Mouse (Mus musculus): ENCODE results near the gene Rtkn. TPM values are rescaled to one million over a fixed set of nuclear protein-coding genes. Genes with fewer than 3 reads are reported as not detected.

The Rtkn gene
- polyA plus RNA-seq (2015; fragmentation: Nextera tagmentation; extraction: Ambion mirVana), result 51.2 and 63.8 TPM in 2 replicates

DNA sequence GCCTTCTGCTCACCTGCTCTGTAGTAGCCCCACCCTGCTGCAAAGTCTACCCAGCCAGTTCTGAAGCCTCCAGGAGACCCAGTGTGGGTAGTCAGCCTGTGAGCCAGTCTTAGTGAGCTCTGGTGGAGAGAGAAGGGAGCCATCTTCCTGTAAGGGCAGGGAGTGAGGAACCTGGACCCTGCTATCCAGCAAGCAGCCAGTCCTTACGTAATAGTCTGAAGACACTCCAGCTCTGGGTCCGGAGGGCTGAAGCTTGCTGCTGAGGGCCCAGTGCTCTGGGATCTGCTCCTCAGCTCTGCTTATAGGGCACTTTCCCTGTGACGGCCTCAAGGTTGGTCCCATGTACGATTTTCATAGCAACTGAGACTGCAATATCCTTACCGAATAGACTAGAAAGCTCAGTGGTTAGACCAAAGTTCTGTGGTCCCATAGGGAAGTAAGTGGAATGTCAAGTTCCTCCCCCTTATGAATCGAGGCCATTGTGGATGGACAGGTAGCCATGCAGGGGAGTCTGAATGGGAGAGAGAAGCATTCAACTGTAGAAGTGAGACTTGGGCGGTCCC lies at the start of gene Rtkn:
Gene Rtkn (plus strand): TSS at position 513 of the 563 bp plus-strand sequence.
- peak; percentile 44 for DNase-seq (ENCODE audit: low spot score)
- peak within 1 kb of the TSS; percentile 52 for H3K9ac ChIP-seq (replicated peaks; ENCODE audit: low read depth)
- TF ChIP-seq CTCF (IDR thresholded peaks at IDR 0.05) (no peak), EP300 (IDR thresholded peaks at IDR 0.05) (no peak)

DNA sequence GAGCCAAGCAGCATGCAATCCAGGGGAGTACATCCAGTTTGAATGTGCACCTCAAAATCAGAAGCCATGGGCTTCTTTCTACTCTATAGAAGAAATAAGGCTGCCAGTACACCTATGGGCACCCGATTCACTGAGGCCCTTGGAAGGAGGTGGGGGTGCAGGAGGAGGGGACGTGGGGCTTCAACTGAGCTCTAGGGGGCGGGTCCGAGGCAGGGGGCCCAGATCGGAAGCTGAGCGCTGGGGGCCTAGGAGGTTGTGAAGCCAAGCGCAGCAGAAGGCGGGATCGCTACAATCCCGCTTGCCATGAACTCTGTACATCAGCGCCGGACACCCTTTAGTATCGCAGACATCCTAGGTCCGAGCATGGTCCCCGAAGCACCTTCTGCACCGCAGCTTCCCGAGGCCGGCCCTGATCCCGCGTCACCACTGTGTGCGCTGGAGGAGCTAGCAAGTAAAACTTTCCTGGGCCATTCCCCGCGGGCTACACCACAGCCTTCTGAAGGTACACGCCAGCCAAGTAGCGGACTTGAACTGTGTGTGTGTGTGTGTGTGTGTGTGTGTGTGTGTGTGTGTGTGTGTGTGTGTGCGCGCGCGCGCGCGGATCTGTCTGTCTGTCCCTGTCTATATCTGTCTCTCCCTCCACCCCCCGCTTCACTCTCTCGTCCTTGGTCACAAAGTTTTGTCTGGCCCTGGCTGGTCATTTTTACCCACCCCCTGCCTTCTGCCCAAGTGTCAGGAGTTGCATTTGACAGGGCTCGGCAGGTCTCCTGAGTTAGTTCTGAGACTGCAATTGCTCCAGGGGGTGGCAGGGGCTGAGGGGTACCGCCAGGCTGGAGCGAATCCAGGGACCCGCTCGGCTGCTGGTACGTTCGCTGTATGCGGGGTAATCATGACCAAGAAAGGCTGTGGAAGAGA lies 48.9 kb upstream of the Rtkn start, which contains the start of gene Lbx2:
Gene Lbx2 (plus strand): TSS at position 247 of the 915 bp plus-strand sequence.
- Histone ChIP-seq H3K9me3 (ENCODE audit: low read length) (no peaks in the 10 kb centered on the region), H3K27me3 (replicated peaks; ENCODE audit: insufficient read depth, low read length) (peaks cover 28% of the 10 kb centered on the region; the same call in 1 of the 2 replicates), H3K4me1 (ENCODE audit: insufficient read depth, low read depth, low read length) (peaks cover 5% of the 10 kb centered on the region), H3K4me2 (replicated peaks; ENCODE audit: low read depth, low read length) (peak within 1 kb of the TSS; percentile 50), H3K4me3 (ENCODE audit: low read depth, low read length) (peak within 1 kb of the TSS; percentile 16; the same call in 1 of the 2 replicates), H3K36me3 (ENCODE audit: insufficient read depth, low read length) (no peaks in the 10 kb centered on the region), H3K9ac (replicated peaks; ENCODE audit: low read depth) (no peak within 1 kb of the TSS), H3K27ac (ENCODE audit: low read length) (no peak within 1 kb of the TSS)
- WGBS, result 3% methylated on average over 35 of the region's 42 CpGs
- TF ChIP-seq EP300 (IDR thresholded peaks at IDR 0.05), result no peak
- no peak for TF ChIP-seq CTCF (IDR thresholded peaks at IDR 0.05)
- ATAC-seq (no peak), DNase-seq (ENCODE audit: low spot score) (no peak)

More for the DNA sequence above, at the start of gene Rtkn:
- H3K27ac ChIP-seq (ENCODE audit: low read length), result peak within 1 kb of the TSS; percentile 96
- H3K9me3 ChIP-seq (ENCODE audit: low read length), result no peaks in the 10 kb centered on the region
- H3K4me2 ChIP-seq (replicated peaks; ENCODE audit: low read depth, low read length), result peak within 1 kb of the TSS; percentile 89
- peaks cover 23% of the 10 kb centered on the region; the same call in 1 of the 2 replicates for H3K4me1 ChIP-seq (ENCODE audit: insufficient read depth, low read depth, low read length)
- no peak for ATAC-seq
- WGBS, result 46% methylated on average over 7 of the region's 7 CpGs
- H3K36me3 ChIP-seq (ENCODE audit: insufficient read depth, low read length), result no peaks in the 10 kb centered on the region
- H3K4me3 ChIP-seq (ENCODE audit: low read depth, low read length), result peak within 1 kb of the TSS; percentile 51
- H3K27me3 ChIP-seq (replicated peaks; ENCODE audit: insufficient read depth, low read length), result no peaks in the 10 kb centered on the region

DNA sequence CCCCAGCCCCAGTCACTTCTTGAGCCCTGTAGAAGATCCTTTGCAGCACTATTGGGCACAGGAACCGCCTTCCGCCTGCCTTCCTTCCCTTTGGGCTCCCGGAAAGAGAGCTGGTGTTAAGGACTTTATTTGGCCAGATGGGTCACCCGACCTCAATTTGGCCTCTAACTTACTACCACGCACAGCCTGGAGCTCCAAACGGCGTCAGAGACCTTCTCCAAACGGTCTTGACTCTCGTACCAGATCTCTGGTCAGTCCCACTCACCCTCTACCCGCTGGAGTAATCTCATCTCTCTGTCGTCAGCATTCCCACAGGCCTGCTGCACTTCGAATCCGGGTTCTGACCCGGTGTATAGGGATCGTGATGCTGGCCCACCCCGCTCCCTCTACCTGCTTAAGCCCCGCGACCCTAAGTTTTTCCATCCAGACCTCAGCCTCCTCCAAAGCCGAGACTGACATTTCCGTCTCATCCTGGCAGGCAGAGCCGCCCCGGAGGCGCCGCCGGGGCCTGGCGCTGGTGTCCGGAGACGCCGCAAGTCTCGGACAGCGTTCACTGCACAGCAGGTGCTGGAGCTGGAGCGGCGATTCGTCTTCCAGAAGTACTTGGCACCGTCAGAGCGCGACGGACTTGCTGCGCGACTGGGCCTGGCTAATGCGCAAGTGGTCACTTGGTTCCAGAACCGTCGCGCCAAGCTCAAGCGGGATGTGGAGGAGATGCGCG lies 47.9 kb upstream of the Rtkn start:
- Histone ChIP-seq H3K36me3 (ENCODE audit: insufficient read depth, low read length) (no peaks in the 10 kb centered on the region), H3K4me3 (ENCODE audit: low read depth, low read length) (peak overlapping the region; percentile 16), H3K4me2 (replicated peaks; ENCODE audit: low read depth, low read length) (peak overlapping the region; percentile 50), H3K27me3 (replicated peaks; ENCODE audit: insufficient read depth, low read length) (peaks cover 28% of the 10 kb centered on the region; the same call in 1 of the 2 replicates), H3K9me3 (ENCODE audit: low read length) (no peaks in the 10 kb centered on the region), H3K4me1 (ENCODE audit: insufficient read depth, low read depth, low read length) (peaks cover 5% of the 10 kb centered on the region), H3K9ac (replicated peaks; ENCODE audit: low read depth) (no peak overlapping the region), H3K27ac (ENCODE audit: low read length) (no peak overlapping the region)
- 2% methylated on average over 47 of the region's 47 CpGs for WGBS
- DNase-seq (ENCODE audit: low spot score) (no peak), ATAC-seq (no peak; the same call in 1 of the 2 replicates)
- no peak for TF ChIP-seq CTCF (IDR thresholded peaks at IDR 0.05)
- no peak for TF ChIP-seq EP300 (IDR thresholded peaks at IDR 0.05)

DNA sequence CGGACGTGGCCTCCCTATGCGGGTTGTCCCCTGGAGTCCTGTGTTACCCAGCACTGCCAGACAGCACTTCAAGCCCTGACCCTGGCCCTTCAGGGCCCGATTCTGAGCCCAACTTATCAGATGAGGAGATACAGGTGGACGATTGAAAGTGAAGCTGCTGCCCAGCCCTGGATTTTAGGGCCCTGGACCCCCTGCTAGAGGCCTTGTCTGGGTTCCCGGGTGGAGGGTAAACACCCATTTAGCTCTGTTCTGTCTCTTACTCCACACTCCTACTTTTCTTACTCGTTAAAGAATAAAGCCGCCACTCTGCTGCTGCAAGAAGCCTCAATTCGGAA lies 47.4 kb upstream of the Rtkn start:
- peaks cover 28% of the 10 kb centered on the region; the same call in 1 of the 2 replicates for H3K27me3 ChIP-seq (replicated peaks; ENCODE audit: insufficient read depth, low read length)
- H3K9me3 ChIP-seq (ENCODE audit: low read length), result no peaks in the 10 kb centered on the region
- H3K27ac ChIP-seq (ENCODE audit: low read length), result no peak overlapping the region
- H3K9ac ChIP-seq (replicated peaks; ENCODE audit: low read depth), result no peak overlapping the region
- no peak for TF ChIP-seq EP300 (IDR thresholded peaks at IDR 0.05)
- TF ChIP-seq CTCF (IDR thresholded peaks at IDR 0.05), result no peak
- H3K4me1 ChIP-seq (ENCODE audit: insufficient read depth, low read depth, low read length), result peaks cover 5% of the 10 kb centered on the region
- DNase-seq (ENCODE audit: low spot score), result no peak
- no peaks in the 10 kb centered on the region for H3K36me3 ChIP-seq (ENCODE audit: insufficient read depth, low read length)
- peak overlapping the region; percentile 50 for H3K4me2 ChIP-seq (replicated peaks; ENCODE audit: low read depth, low read length)
- no peak for ATAC-seq
- H3K4me3 ChIP-seq (ENCODE audit: low read depth, low read length), result peak overlapping the region; percentile 16
- WGBS, result 16% methylated on average over 9 of the region's 9 CpGs

DNA sequence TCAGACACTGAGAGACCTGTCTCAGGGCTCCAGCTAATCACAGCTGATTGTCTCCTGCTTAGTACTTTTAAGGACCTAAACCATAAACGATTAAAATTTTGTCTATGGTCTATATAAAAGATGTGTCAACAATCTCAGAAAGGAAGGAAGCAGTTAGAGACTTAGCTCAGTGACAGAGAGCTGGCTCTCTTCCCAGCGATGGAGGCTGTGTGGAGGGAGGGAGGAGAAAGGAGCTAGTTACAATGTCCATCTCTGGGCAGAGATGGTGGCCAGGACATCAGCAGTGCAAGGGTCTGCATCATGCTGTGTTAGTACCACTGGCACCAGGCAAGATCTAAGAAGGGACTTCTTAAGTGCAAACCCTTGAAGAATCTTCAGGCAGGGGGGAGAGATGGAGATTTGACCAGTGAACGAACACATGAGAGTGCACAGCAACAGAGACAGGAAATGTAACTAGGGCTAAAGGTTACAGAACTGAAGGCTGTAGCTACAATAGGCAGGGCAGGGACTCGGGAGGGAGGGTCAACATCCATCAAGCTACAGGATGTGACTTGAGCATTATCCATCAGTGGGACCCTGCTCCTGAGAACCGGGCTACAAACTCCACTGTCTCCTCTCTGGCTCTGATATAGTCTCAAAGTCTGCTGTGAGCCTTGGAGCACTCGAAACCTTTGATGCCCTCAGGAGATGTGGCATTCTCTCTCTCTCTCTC lies 42.7 kb upstream of the Rtkn start:
- Histone ChIP-seq H3K4me2 (replicated peaks; ENCODE audit: low read depth, low read length) (no peak overlapping the region), H3K9ac (replicated peaks; ENCODE audit: low read depth) (no peak overlapping the region), H3K4me1 (ENCODE audit: insufficient read depth, low read depth, low read length) (peaks cover 5% of the 10 kb centered on the region; the same call in 1 of the 2 replicates), H3K27me3 (replicated peaks; ENCODE audit: insufficient read depth, low read length) (peaks cover 9% of the 10 kb centered on the region; the same call in 1 of the 2 replicates), H3K9me3 (ENCODE audit: low read length) (no peaks in the 10 kb centered on the region), H3K27ac (ENCODE audit: low read length) (no peak overlapping the region), H3K4me3 (ENCODE audit: low read depth, low read length) (no peak overlapping the region), H3K36me3 (ENCODE audit: insufficient read depth, low read length) (no peaks in the 10 kb centered on the region)
- WGBS, result 18% methylated on average over 6 of the region's 6 CpGs
- ATAC-seq, result peak; percentile 67
- DNase-seq (ENCODE audit: low spot score), result no peak
- TF ChIP-seq CTCF (IDR thresholded peaks at IDR 0.05) (no peak), EP300 (IDR thresholded peaks at IDR 0.05) (no peak)

Data from lung, postnatal 0 days (tissue).